Mouse (Mus musculus) spleen, adult 2 months (tissue): ENCODE measurements at regions not wholly inside any gene's neighbourhood (a gene's known extent, or its start where the extent isn't known, plus 50 kb on each side); places are given as distances from the start of the nearest gene placed in this dataset.

ENCODE experiments used
- CTCF ChIP-seq: fragments of 200-500 bp; IDR thresholded peaks from 2 replicates; pipeline ENCODE4 v1.5.1; 2011; ENCODE audit warnings: mild to moderate bottlenecking, inconsistent platforms; ENCODE audit not compliant: insufficient read depth, insufficient read length, insufficient replicate concordance; ENCODE audit errors: extremely low read depth
- POLR2A ChIP-seq: fragments of 200-500 bp; IDR thresholded peaks from 2 replicates; pipeline ENCODE4 v1.6.1; 2011; ENCODE audit warnings: low read depth, low read length, inconsistent platforms

GRCm38 (mm10) chr5:74905504-74906061 lies 139.0 kb downstream of the Chic2 start:
- TF ChIP-seq CTCF (no peak), POLR2A (no peak)
